Mouse (Mus musculus) right cerebral cortex, adult 18-20 months (tissue): ENCODE measurements around the gene Asf1b.

Experiments used
- DNase-seq: peaks from one replicate; pipeline ENCODE4 v3.0.0; 2022; ENCODE audit warnings: mixed read lengths

The Asf1b gene

GRCm38 (mm10) chr8:83955106-83955957 lies at the start of gene Asf1b, which contains the start of gene Gm10644:
TSS of gene Asf1b (plus strand) at chr8:83955507.
TSS of gene Gm10644 (minus strand) at chr8:83955205.
- peak; percentile 100 for DNase-seq

GRCm38 (mm10) chr8:83908583-83908982 lies 46.7 kb upstream of the Asf1b start:
- peak; percentile 46 for DNase-seq

GRCm38 (mm10) chr8:83909311-83909710 lies 46.0 kb upstream of the Asf1b start:
- DNase-seq = peak; percentile 62

- no peak for DNase-seq
These were observed 43.2 kb upstream of the Asf1b start for GRCm38 (mm10) chr8:83911809-83912731.

GRCm38 (mm10) chr8:83914232-83914631 lies 41.1 kb upstream of the Asf1b start:
- no peak for DNase-seq

- DNase-seq = no peak
These were observed 40.4 kb upstream of the Asf1b start for GRCm38 (mm10) chr8:83914860-83915259.

- peak; percentile 73 for DNase-seq
These were observed 39.3 kb upstream of the Asf1b start for GRCm38 (mm10) chr8:83916015-83916414.

- DNase-seq = no peak
These were observed 37.7 kb upstream of the Asf1b start for GRCm38 (mm10) chr8:83917566-83917965.

GRCm38 (mm10) chr8:83921558-83921957 lies 33.7 kb upstream of the Asf1b start:
- peak; percentile 81 for DNase-seq

GRCm38 (mm10) chr8:83922727-83923126 lies 32.6 kb upstream of the Asf1b start:
- no peak for DNase-seq

- DNase-seq = no peak
These were observed 30.7 kb upstream of the Asf1b start for GRCm38 (mm10) chr8:83924585-83924984.

GRCm38 (mm10) chr8:83926266-83926665 lies 29.0 kb upstream of the Asf1b start:
- DNase-seq = no peak

- DNase-seq = no peak
These were observed 21.1 kb upstream of the Asf1b start for GRCm38 (mm10) chr8:83934222-83934621.

- DNase-seq = no peak
These were observed 20.3 kb upstream of the Asf1b start for GRCm38 (mm10) chr8:83934994-83935393.

- no peak for DNase-seq
These were observed 19.9 kb upstream of the Asf1b start for GRCm38 (mm10) chr8:83935435-83935834.

- no peak for DNase-seq
These were observed 17.7 kb upstream of the Asf1b start for GRCm38 (mm10) chr8:83937645-83938044.

- no peak for DNase-seq
These were observed 17.0 kb upstream of the Asf1b start for GRCm38 (mm10) chr8:83938330-83938729.

- no peak for DNase-seq
These were observed 14.1 kb upstream of the Asf1b start for GRCm38 (mm10) chr8:83941066-83941677.

GRCm38 (mm10) chr8:83942446-83942845 lies 12.9 kb upstream of the Asf1b start:
- no peak for DNase-seq

GRCm38 (mm10) chr8:83945540-83945939 lies 9.8 kb upstream of the Asf1b start:
- DNase-seq = no peak

- no peak for DNase-seq
These were observed 580 bp upstream of the Asf1b start for GRCm38 (mm10) chr8:83954749-83955105.

- no peak for DNase-seq
These were observed 581 bp downstream of the Asf1b start for GRCm38 (mm10) chr8:83955958-83956218.

- no peak for DNase-seq
These were observed 1.5 kb downstream of the Asf1b start for GRCm38 (mm10) chr8:83956789-83957188.
